Mouse (Mus musculus): Measurements from ENCODE around the gene Hpn.

- TF ChIP-seq CTCF (IDR thresholded peaks at IDR 0.05; ENCODE audit: insufficient read depth, low read depth, low read length) (no peak), POLR2A (IDR thresholded peaks at IDR 0.05; ENCODE audit: insufficient read depth, low read depth, low read length) (no peak)
Measured at GRCm38 (mm10) chr7:31074713-31075069, 40.4 kb downstream of the Hpn start.
